Mouse (Mus musculus) mouse embryonic stem cell (cell line): ENCODE data around the gene Mrc2.

Experiments used
- in situ Hi-C, 2 experiments: fragments of 300-500 bp; cut with MboI; formaldehyde crosslinking; loops; 1 replicate in 1 of 2; 3 replicates in 1 of 2; pipeline ENCODE4 v1.14.3; 2019 to 2020; ENCODE audit warnings: low sequenced_read_pairs in 2 of 2, low pct_unique_long_range_greater_than_20kb in 1 of 2, mixed read lengths in 1 of 2; ENCODE audit not compliant: unreplicated experiment in 1 of 2

Mrc2 gene

DNA sequence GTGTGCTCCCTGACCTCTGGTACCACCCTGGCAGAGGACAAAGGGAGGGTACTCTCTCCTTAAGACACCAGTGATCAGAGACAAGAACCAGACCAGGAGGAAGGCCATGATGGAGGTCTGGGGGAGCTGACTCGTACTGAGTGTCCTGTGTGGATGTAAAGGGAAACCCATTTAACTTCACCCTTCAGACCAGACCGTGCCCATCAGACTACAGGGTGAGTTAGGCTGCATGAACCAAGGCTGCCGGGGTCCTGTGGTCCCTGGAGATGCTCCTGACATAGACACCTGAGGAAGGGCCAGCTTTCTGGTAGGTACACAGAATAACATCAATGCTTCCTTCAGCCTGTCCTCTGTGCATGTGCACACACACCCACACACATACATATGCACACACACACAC lies 73.2 kb downstream of the Mrc2 start:
- in situ Hi-C loops = loop anchor here in 1 of 2 experiments (25.0 kb wide), 1 partner anchor 222 kb away; the partner anchor contains the start of gene Tanc2

GRCm38 (mm10) chr11:105366051-105366450 lies 73.6 kb downstream of the Mrc2 start:
- in situ Hi-C loops = loop anchor here in 1 of 2 experiments (25.0 kb wide), 1 partner anchor 221 kb away; the partner anchor contains the start of gene Tanc2

DNA sequence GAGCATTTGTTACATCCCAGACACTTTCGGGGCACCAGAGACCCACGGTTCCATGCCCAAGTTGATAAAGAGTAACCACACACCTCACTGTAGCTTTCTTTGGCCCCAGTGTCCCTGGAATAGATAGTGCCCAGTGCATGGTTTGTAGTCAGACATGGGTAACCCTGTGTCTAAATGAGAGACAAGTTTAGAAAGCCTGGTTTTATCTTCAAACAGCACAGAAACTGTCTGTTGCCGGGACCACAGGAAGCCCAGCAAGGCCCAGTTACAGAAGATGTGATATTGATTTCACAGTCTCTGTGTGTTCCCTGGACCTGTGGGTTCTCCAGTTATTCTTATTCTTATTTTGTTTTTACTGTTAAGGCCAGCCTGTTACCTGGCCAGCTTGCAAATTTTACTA lies 74.7 kb downstream of the Mrc2 start:
- in situ Hi-C loops = loop anchor here in 1 of 2 experiments (25.0 kb wide), 1 partner anchor 220 kb away; the partner anchor contains the start of gene Tanc2

GRCm38 (mm10) chr11:105368833-105369232 lies 76.4 kb downstream of the Mrc2 start:
- in situ Hi-C loops = loop anchor here in 1 of 2 experiments (25.0 kb wide), 1 partner anchor 218 kb away; the partner anchor contains the start of gene Tanc2

GRCm38 (mm10) chr11:105369526-105370386 lies 77.3 kb downstream of the Mrc2 start:
- in situ Hi-C loops = loop anchor here in 1 of 2 experiments (25.0 kb wide), 1 partner anchor 218 kb away; the partner anchor contains the start of gene Tanc2

DNA sequence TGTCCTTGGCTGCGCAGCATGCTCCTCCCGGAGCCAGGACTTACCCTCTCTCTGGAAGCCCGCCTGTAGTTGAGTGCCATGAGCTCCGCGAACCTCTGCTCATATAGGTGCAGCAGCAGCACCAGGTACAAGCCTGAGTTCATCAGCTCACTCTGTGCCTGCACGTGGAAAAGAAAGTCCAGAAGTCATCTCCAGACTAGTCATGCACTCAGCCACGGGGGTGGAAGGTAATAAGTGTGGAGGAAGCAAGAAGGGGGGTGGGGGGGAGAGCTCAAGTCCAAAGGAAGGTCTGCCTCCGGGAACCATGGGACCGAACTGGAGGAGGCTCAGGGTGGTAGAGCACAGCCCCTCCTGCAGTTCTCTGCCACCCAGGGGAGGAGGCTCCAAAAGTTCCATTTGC lies 79.4 kb downstream of the Mrc2 start:
- in situ Hi-C loops = loop anchor here in 1 of 2 experiments (25.0 kb wide), 1 partner anchor 215 kb away; the partner anchor contains the start of gene Tanc2

GRCm38 (mm10) chr11:105373881-105374280 lies 81.4 kb downstream of the Mrc2 start:
- in situ Hi-C loops = loop anchor here in 1 of 2 experiments (25.0 kb wide), 1 partner anchor 213 kb away; the partner anchor contains the start of gene Tanc2

DNA sequence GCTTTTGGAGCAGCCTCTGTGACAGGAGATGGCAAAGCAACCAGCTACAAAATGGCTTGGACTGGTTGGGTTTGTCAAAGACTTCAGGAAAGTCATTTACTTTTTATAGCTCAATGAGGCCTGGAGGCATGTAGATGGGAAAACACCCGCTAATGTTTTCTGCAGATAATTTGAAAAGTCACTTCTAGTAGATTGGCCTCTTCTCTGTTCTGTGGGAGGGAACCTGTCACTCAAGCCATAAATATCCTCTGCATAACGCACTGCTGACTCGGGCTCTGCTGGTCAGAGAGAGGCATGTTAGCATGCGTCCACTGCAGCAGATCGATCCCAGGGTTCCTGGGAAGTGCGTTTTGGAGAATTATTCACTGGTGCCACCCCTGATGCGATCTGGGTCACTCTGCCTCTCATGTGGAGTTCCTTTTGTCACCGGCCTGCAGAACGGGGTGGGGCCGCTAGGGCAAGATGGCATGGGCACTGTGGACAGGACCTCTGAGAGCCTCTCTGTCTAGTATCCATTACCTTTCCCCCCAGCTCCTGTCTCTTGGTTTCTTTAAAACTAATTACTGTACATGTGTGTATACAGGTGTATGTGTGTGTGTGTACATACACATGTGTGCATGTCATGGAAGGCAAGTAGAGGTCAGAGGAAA lies 82.2 kb downstream of the Mrc2 start:
- in situ Hi-C loops = loop anchor here in 1 of 2 experiments (25.0 kb wide), 1 partner anchor 213 kb away; the partner anchor contains the start of gene Tanc2

GRCm38 (mm10) chr11:105375821-105376235 lies 83.4 kb downstream of the Mrc2 start:
- in situ Hi-C loops = no loop called here

GRCm38 (mm10) chr11:105385266-105385665 lies 92.8 kb downstream of the Mrc2 start:
- in situ Hi-C loops = no loop called here

- in situ Hi-C loops = no loop called here
Observed at GRCm38 (mm10) chr11:105388636-105389035, 96.2 kb downstream of the Mrc2 start.

- in situ Hi-C loops = no loop called here
Observed at GRCm38 (mm10) chr11:105390290-105390689, 97.8 kb downstream of the Mrc2 start.
